Mouse (Mus musculus) heart, embryonic 13.5 days (tissue): Measurements from ENCODE around the gene Lyrm9. TPM values are rescaled to one million over a fixed set of nuclear protein-coding genes. Genes with fewer than 3 reads are reported as not detected.

Experiments used
- ATAC-seq: fragments of 200-750 bp; cut with Nextera tagmentation; 2 replicates; pipeline ENCODE4 v1.8.0; 2017; ENCODE audit warnings: moderate TSS enrichment; ENCODE audit not compliant: insufficient number of reproducible peaks, low FRiP score, low TSS enrichment; ENCODE audit errors: extremely low read depth
- H3K27ac ChIP-seq: fragments of 300-500 bp; sonication (generic); replicated peaks from 2 replicates; pipeline ENCODE4 v1.5.1; 2015; ENCODE audit warnings: moderate library complexity, mild to moderate bottlenecking, inconsistent platforms
- H3K27me3 ChIP-seq: fragments of 300-500 bp; sonication (generic); replicated peaks from 2 replicates; pipeline ENCODE4 v1.6.1; 2015; ENCODE audit warnings: mild to moderate bottlenecking, inconsistent platforms
- H3K36me3 ChIP-seq: fragments of 300-500 bp; sonication (generic); 2 replicates; pipeline ENCODE4 v1.6.1; 2015; ENCODE audit warnings: mild to moderate bottlenecking, inconsistent platforms
- H3K4me1 ChIP-seq: fragments of 300-500 bp; sonication (generic); 2 replicates; pipeline ENCODE4 v1.6.1; 2015; ENCODE audit warnings: inconsistent platforms
- H3K4me2 ChIP-seq: fragments of 300-500 bp; sonication (generic); 2 replicates; pipeline ENCODE4 v1.6.1; 2015; ENCODE audit warnings: inconsistent platforms, mild to moderate bottlenecking, moderate library complexity
- H3K4me3 ChIP-seq: fragments of 300-500 bp; sonication (generic); 2 replicates; pipeline ENCODE4 v1.5.1; 2015; ENCODE audit warnings: moderate library complexity, mild to moderate bottlenecking, inconsistent platforms
- H3K9ac ChIP-seq: fragments of 300-500 bp; sonication (generic); 2 replicates; pipeline ENCODE4 v1.6.1; 2015; ENCODE audit warnings: inconsistent platforms, mild to moderate bottlenecking, moderate library complexity
- H3K9me3 ChIP-seq: fragments of 300-500 bp; sonication (generic); 2 replicates; pipeline ENCODE4 v1.6.1; 2016; ENCODE audit warnings: inconsistent platforms
- WGBS: fragments of 180-500 bp; shearing (Covaris S2); methylation state at CpG from one replicate; pipeline ENCODE4 v1.1.7; 2015; ENCODE audit warnings: mixed read lengths; 5-methylcytosine and 5-hydroxymethylcytosine counted together
- polyA plus RNA-seq: library from polyadenylated mRNA; unstranded; fragments of >200 nt; fragmentation: Nextera tagmentation; extraction: Ambion mirVana; gene quantifications from 2 replicates; pipeline ENCODE4 v1.2.1, GENCODE M21; 2015

The Lyrm9 gene
- polyA plus RNA-seq: 28.5 and 35.1 TPM in 2 replicates

DNA sequence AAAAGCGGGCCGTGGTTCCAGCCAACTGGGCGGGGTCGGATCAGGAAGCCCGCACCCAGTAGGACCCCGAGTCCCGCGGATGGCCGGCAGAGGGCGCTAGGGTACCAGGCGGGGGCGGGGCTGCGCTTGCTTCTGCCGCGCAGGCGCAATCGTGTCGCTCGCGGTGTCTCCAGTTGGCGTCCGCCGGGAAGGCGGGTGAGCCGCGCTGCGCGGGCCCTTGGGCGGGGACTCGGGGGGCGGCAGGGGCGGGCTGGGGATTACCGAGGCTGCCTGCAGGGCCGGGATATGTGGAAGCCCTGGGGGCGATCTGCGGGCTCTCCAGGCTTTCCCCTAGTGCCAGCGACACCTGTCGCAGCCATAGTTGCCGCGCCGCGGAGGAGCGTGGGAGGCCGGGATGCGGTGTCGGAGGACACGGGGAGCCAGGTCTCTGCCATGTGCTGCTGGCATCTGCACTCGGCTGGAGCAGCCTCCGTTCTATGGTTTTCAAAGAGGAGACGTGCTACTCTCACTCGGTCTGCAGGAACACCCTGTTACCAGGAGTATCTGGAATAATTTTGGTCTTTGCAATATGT, at the start of gene Lyrm9:
Gene Lyrm9, plus strand, starts transcription at position 143 of the 572 bp plus-strand sequence.
- Histone ChIP-seq H3K27me3 (no peaks in the 10 kb centered on the region), H3K9me3 (no peaks in the 10 kb centered on the region), H3K4me2 (peak within 1 kb of the TSS; percentile 89), H3K9ac (peak within 1 kb of the TSS; percentile 89), H3K4me1 (peaks cover 50% of the 10 kb centered on the region), H3K27ac (peak within 1 kb of the TSS; percentile 81), H3K36me3 (no peaks in the 10 kb centered on the region), H3K4me3 (peak within 1 kb of the TSS; percentile 77)
- WGBS: under 1% methylated on average over 38 of the region's 51 CpGs
- ATAC-seq: peak; percentile 77

DNA sequence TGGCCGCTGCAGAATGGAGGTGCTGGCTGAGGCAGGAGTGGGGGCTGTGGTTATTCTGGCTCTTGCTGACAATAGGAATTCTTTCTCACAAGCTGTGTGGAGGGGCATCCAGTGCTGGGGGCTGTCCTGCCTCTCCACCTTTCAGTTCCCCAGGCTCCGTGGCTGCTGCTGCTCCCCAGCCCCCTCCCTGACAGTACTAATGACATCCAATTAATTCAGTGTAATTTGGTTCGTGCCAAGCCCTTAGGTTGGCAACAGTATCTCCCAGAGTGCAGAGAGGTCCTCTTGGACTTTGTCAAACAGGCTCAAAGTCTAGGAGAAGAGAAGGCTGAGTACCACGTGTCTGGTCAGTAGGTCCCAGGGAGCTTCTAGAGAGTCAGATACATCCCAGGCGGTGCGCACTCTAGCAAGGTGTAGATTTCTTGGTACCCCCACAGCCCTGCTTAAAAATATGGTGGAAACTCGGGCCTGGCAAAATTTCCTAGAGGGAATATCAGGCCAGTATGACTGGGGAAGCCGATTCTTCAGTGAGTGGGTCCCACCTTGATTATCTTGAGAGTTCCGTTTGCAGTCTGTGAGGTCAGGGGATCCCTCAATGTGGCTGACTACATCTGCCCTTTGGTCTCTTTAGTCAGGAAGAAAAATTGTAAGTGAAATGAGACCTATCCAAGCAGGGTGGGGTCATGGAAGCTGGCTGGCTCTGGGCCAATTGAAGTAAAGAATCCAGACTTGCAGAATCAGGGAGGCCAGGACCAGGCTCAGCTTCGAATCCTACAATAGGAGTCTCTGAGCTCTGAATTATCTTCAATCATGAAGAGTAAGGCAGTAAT, 48.3 kb upstream of the Lyrm9 start:
- Histone ChIP-seq H3K27ac (no peak overlapping the region), H3K4me1 (peaks cover 20% of the 10 kb centered on the region), H3K9me3 (no peaks in the 10 kb centered on the region), H3K36me3 (no peaks in the 10 kb centered on the region), H3K27me3 (no peaks in the 10 kb centered on the region), H3K9ac (no peak overlapping the region), H3K4me2 (no peak overlapping the region), H3K4me3 (no peak overlapping the region)
- ATAC-seq: no peak
- 53% methylated on average over 10 of the region's 10 CpGs for WGBS

DNA sequence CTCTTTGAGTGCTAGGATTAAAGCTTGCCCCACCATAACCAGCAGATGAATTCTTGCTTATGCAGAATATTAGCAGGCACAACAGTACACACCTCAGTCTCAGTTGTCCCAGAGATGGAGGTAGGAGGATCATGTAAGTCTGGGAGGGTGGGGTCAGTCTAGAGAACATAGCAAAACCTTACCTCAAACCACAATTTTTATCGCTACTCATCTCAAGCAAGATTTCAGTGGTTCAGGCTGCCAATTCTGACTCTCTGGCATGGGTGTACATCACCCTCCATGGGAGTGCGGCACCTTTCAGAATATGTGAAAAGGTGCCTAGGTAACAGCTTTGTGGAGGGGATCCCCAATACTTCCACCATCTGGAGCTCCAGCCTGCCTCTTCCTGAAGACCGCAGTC, 46.4 kb upstream of the Lyrm9 start:
- H3K27me3 ChIP-seq: no peaks in the 10 kb centered on the region
- WGBS: 84% methylated on average over 3 of the region's 3 CpGs
- no peak overlapping the region for H3K4me3 ChIP-seq
- no peak overlapping the region for H3K9ac ChIP-seq
- H3K36me3 ChIP-seq: no peaks in the 10 kb centered on the region
- no peak overlapping the region for H3K27ac ChIP-seq
- no peak overlapping the region for H3K4me2 ChIP-seq
- ATAC-seq: no peak
- H3K4me1 ChIP-seq: peaks cover 25% of the 10 kb centered on the region
- no peaks in the 10 kb centered on the region for H3K9me3 ChIP-seq

DNA sequence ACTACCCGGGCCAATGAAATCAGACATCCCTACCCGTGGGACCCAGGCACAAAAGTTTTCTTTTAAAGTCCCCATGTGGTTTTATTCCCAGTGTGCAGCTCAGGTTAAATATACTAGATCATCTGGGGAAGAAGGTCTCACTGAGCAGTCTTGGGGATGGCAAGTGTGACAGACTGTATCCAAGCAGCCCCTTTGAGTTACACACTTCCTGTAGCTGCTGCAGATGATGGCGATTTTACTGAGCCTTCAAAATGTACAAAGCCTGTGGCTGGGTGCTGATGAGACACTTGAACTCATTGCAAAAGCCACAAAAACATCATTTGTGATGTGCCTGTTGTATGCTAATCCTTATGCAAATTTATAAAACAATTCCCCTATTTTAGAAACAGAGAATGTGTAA, 45.8 kb upstream of the Lyrm9 start:
- no peak overlapping the region for H3K9ac ChIP-seq
- no peaks in the 10 kb centered on the region for H3K9me3 ChIP-seq
- H3K4me1 ChIP-seq: peaks cover 23% of the 10 kb centered on the region
- H3K27me3 ChIP-seq: no peaks in the 10 kb centered on the region
- no peak overlapping the region for H3K4me2 ChIP-seq
- no peaks in the 10 kb centered on the region for H3K36me3 ChIP-seq
- WGBS: 75% methylated on average over 3 of the region's 3 CpGs
- no peak for ATAC-seq
- no peak overlapping the region for H3K27ac ChIP-seq
- H3K4me3 ChIP-seq: no peak overlapping the region

DNA sequence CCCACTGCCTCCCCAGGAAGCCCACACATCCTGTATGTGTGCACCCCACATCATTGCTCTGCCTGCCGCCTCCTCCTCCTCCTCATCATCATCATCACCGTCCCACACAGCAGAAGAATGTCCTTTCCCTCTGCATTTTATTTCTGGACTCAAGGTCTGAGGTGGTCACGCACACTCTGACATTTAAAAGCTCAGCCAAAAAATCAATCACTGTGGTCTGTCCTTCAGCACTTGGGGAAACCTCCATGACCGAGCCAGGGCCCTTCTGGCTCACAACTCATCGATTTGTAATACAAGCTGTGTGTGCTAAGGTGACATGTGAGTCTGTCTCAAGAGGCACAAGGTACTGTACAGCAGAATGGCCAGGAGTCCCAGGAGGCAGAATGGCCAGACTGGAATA, 44.1 kb upstream of the Lyrm9 start:
- H3K27ac ChIP-seq: no peak overlapping the region
- H3K36me3 ChIP-seq: no peaks in the 10 kb centered on the region
- peaks cover 36% of the 10 kb centered on the region for H3K4me1 ChIP-seq
- no peaks in the 10 kb centered on the region for H3K9me3 ChIP-seq
- WGBS: 61% methylated on average over 5 of the region's 5 CpGs
- ATAC-seq: no peak; the same call in 1 of the 2 replicates
- H3K27me3 ChIP-seq: no peaks in the 10 kb centered on the region
- no peak overlapping the region for H3K9ac ChIP-seq
- no peak overlapping the region for H3K4me2 ChIP-seq
- H3K4me3 ChIP-seq: no peak overlapping the region

DNA sequence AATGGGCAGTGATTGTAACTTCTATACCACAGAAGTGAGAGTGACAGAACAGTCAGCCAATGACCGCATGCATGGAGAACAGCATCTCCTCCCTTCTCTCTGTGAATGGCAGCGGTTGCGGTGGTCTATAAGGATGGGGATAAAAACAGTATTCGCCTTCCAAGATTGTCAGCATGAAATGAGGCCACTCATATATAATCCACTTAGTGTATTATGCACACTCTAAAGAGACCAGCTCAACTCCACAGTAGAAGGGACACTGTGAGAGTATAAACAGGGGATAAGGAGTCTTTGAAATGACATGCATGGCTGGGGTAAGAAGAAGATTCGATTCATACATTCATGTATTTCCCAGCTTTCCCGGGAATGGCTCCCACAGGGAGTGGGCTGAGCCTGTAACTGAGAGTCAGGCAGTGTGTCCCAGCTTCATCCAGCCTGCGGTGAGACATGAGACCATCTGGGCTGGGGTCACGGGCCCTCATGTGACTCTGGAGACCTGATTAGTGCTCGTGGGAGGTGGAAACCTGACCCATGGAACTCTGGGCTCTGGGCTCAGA, 43.5 kb upstream of the Lyrm9 start:
- no peak for ATAC-seq
- Histone ChIP-seq H3K27ac (no peak overlapping the region), H3K4me3 (no peak overlapping the region), H3K4me2 (no peak overlapping the region), H3K9me3 (no peaks in the 10 kb centered on the region), H3K4me1 (peaks cover 36% of the 10 kb centered on the region), H3K9ac (no peak overlapping the region; the same call in 1 of the 2 replicates), H3K36me3 (no peaks in the 10 kb centered on the region), H3K27me3 (no peaks in the 10 kb centered on the region)
- 67% methylated on average over 9 of the region's 9 CpGs for WGBS

DNA sequence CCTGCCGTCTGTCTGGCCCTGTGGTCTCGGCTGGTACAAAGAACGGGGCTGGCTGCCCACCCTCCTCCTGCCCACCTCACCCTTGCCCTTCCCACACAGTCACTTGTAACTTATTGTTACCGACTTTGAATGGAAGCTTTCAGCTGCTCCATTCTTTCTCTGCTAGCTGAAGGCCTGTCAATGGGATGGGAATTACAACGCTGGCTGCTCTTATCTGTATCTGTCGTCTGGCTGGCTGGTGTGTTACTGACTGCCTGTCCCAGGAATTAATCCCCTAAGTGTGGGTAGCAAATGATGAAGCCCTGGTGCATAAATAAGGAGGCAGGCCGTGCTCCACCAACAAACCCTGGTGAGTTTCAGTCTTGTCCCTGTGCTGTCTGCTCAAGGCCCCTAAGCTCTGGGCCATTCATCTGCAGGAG, 40.4 kb upstream of the Lyrm9 start:
- Histone ChIP-seq H3K9ac (0 out of 2 replicates have a peak overlapping the region, but pooled peaks have one; percentile 11), H3K9me3 (no peaks in the 10 kb centered on the region), H3K36me3 (no peaks in the 10 kb centered on the region), H3K27ac (peak overlapping the region; percentile 60), H3K4me1 (peaks cover 31% of the 10 kb centered on the region), H3K4me3 (no peak overlapping the region), H3K27me3 (no peaks in the 10 kb centered on the region), H3K4me2 (no peak overlapping the region; the same call in 1 of the 2 replicates)
- no peak for ATAC-seq
- 8% methylated on average over 7 of the region's 7 CpGs for WGBS

DNA sequence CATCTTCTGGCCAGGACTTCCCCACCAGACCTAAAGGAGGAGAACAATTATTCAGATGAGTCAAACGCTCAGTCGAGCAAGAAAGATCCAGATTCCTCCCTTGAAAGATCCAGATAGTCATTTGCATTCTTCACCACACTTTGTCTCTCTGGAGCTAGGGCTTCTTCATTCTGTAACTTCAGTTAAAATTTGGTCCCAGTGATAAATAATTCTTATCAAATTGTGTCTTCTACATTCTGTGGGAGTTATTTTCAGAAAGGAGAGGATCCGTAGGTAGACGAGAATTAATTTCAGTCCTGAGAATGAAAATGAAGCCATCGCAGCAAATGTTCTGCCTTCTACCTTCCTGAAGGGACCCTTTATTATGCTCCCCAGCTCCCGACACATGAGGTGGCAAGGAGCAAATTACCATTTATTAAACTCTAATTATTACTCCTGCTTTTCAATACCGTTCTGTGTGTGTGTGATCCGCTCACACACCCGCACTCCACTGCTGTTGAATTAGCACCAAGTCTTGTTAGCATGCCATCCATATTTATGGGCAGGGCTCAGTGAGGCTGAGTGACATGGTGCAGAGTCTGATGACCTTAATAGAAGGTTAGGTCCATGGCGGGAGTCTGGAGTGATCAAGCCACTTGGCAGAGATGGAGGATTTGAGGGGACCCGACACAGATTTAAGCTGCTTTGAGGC, 36.9 kb upstream of the Lyrm9 start:
- Histone ChIP-seq H3K4me2 (no peak overlapping the region), H3K9me3 (no peaks in the 10 kb centered on the region), H3K27me3 (no peaks in the 10 kb centered on the region), H3K36me3 (no peaks in the 10 kb centered on the region), H3K27ac (no peak overlapping the region), H3K4me1 (peaks cover 27% of the 10 kb centered on the region), H3K9ac (no peak overlapping the region), H3K4me3 (no peak overlapping the region)
- WGBS: 81% methylated on average over 11 of the region's 11 CpGs
- no peak for ATAC-seq

DNA sequence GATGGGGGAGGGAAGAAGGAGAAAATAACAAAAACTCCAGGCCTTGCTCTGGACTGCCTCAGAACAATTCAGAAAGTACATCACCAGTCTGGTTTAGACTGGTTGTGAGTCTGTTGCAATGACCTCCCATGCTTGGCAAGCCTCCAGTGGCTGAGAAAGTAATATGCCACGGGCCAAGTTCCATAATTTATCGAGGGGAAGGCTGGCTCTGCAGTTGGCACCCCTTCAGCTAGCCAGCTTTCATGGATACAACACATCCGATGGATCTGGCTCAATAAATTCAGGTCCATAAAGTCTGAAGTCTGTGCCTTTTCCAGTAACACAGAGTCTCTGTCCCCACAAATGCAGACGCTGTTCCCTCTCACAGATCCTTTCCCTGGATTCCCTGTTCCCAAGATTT, 34.8 kb upstream of the Lyrm9 start:
- H3K4me3 ChIP-seq: no peak overlapping the region
- no peak for ATAC-seq
- peaks cover 16% of the 10 kb centered on the region; the same call in 1 of the 2 replicates for H3K4me1 ChIP-seq
- WGBS: 38% methylated on average over 4 of the region's 4 CpGs
- no peaks in the 10 kb centered on the region for H3K27me3 ChIP-seq
- no peaks in the 10 kb centered on the region for H3K36me3 ChIP-seq
- peak overlapping the region; percentile 30; the same call in 1 of the 2 replicates for H3K27ac ChIP-seq
- no peaks in the 10 kb centered on the region for H3K9me3 ChIP-seq
- H3K9ac ChIP-seq: no peak overlapping the region
- H3K4me2 ChIP-seq: no peak overlapping the region

DNA sequence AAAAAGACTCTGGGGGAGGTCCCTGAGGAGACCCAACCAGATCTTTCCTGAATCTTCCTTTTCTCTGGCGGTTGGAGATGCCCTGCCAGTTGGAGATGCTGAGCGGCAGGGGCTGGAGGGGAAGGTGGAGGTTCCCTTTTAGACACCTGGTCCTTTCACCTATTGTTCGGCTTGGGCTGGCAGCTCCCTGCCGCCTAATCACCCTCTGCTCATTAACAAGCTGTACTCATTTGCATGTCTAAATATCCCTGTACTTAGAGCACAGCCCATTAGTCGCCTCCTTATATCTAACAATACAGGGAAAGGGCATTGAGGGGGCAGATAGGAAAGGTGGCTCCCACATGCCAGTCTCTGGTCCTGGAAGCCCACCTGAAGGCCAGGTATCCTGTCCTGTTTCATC, 34.3 kb upstream of the Lyrm9 start:
- Histone ChIP-seq H3K4me1 (peaks cover 13% of the 10 kb centered on the region; the same call in 1 of the 2 replicates), H3K27ac (peak overlapping the region; percentile 30; the same call in 1 of the 2 replicates), H3K4me3 (no peak overlapping the region), H3K4me2 (peak overlapping the region; percentile 39; the same call in 1 of the 2 replicates), H3K9me3 (no peaks in the 10 kb centered on the region), H3K36me3 (no peaks in the 10 kb centered on the region), H3K27me3 (no peaks in the 10 kb centered on the region), H3K9ac (no peak overlapping the region)
- no peak for ATAC-seq
- WGBS: 57% methylated on average over 5 of the region's 5 CpGs

DNA sequence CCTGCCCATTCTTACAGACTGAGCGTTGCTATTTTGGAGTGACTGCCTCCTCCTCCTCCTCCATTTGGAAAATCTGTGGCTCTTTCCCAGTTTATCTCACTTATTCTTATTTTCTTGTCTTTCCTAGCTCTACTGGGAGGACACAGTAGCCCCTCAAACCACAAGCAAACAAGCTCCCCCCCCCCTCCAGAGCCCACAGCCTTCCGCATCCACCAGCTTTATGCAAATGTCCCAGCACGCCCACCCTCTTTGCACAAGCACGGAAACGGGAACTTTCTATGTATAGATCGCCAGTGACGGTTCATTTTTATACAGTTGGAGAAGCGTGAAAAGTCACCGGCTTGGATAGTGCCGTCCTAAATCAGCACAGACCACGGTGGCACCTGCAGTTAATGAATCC, 33.9 kb upstream of the Lyrm9 start:
- no peaks in the 10 kb centered on the region for H3K9me3 ChIP-seq

More for the DNA sequence above, 33.9 kb upstream of the Lyrm9 start:
- Histone ChIP-seq H3K4me3 (peak overlapping the region; percentile 22), H3K27ac (no peak overlapping the region), H3K27me3 (no peaks in the 10 kb centered on the region), H3K4me2 (peak overlapping the region; percentile 39), H3K4me1 (peaks cover 13% of the 10 kb centered on the region; the same call in 1 of the 2 replicates), H3K9ac (no peak overlapping the region), H3K36me3 (no peaks in the 10 kb centered on the region)
- no peak for ATAC-seq
- 41% methylated on average over 11 of the region's 11 CpGs for WGBS
